In genomic region chr11:102989641-102990151, GRCm38 (mm10) we compare ENCODE assay signal across 7 mouse cellular contexts. TPM values are rescaled to one million over a fixed set of nuclear protein-coding genes. Genes with fewer than 3 reads are reported as not detected.
DNase-seq lines count a peak whose midpoint lies in the region; ATAC-seq and TF ChIP-seq lines count a peak whose summit lies in the region.

No protein-coding gene starts in this region.

- no peak for TF ChIP-seq CTCF in lung, embryonic 14.5 days (IDR thresholded peaks at IDR 0.05; ENCODE audit: low read depth)
- TF ChIP-seq CTCF in lung, adult 2 months (IDR thresholded peaks at IDR 0.05; ENCODE audit: insufficient read depth, low read length) = no peak

- DNase-seq in lung, embryonic 14.5 days = peak; percentile 28
- no peak for DNase-seq in lung, adult 2 months
- no peak for DNase-seq in adipocyte (ENCODE audit: low spot score)

- peak overlapping the region; percentile 88 for H3K4me2 ChIP-seq in lung, embryonic 14.5 days
- peak overlapping the region; percentile 77 for H3K4me2 ChIP-seq in forebrain, embryonic 15.5 days (replicated peaks)
- H3K4me2 ChIP-seq in limb, embryonic 15.5 days = peak overlapping the region; percentile 83
- H3K4me2 ChIP-seq in stomach, embryonic 14.5 days (replicated peaks; ENCODE audit: low read depth, low read length) = peak overlapping the region; percentile 86

- peak overlapping the region; percentile 54 for H3K9ac ChIP-seq in lung, embryonic 14.5 days
- H3K9ac ChIP-seq in forebrain, embryonic 15.5 days (replicated peaks) = peak overlapping the region; percentile 43
- peak overlapping the region; percentile 37; the same call in 1 of the 2 replicates for H3K9ac ChIP-seq in limb, embryonic 15.5 days
- peak overlapping the region; percentile 38 for H3K9ac ChIP-seq in stomach, embryonic 14.5 days (replicated peaks; ENCODE audit: low read depth, low read length)

- peaks cover 12% of the 10 kb centered on the region for H3K36me3 ChIP-seq in lung, embryonic 14.5 days (ENCODE audit: insufficient read depth)
- peaks cover 5% of the 10 kb centered on the region for H3K36me3 ChIP-seq in forebrain, embryonic 15.5 days
- peaks cover 11% of the 10 kb centered on the region for H3K36me3 ChIP-seq in limb, embryonic 15.5 days
- peaks cover 8% of the 10 kb centered on the region for H3K36me3 ChIP-seq in stomach, embryonic 14.5 days (ENCODE audit: control insufficient read depth, insufficient read depth, low read length)

- 7% methylated on average over 28 of the region's 28 CpGs for WGBS in lung, embryonic 14.5 days
- 14% methylated on average over 28 of the region's 28 CpGs for WGBS in lung, adult 2 months
- 6% methylated on average over 28 of the region's 28 CpGs for WGBS in forebrain, embryonic 15.5 days
- WGBS in limb, embryonic 15.5 days = 9% methylated on average over 28 of the region's 28 CpGs
- 6% methylated on average over 28 of the region's 28 CpGs for WGBS in stomach, embryonic 14.5 days

- peaks cover 6% of the 10 kb centered on the region for H3K4me1 ChIP-seq in lung, embryonic 14.5 days (ENCODE audit: insufficient read depth)
- peaks cover 2% of the 10 kb centered on the region; the same call in 1 of the 2 replicates for H3K4me1 ChIP-seq in lung, adult 2 months (ENCODE audit: control insufficient read depth, insufficient read depth, low read length)
- H3K4me1 ChIP-seq in forebrain, embryonic 15.5 days = peaks cover 26% of the 10 kb centered on the region
- H3K4me1 ChIP-seq in limb, embryonic 15.5 days = peaks cover 22% of the 10 kb centered on the region
- peaks cover 14% of the 10 kb centered on the region; the same call in 1 of the 2 replicates for H3K4me1 ChIP-seq in stomach, embryonic 14.5 days (ENCODE audit: control insufficient read depth, insufficient read depth, low read length)

- peaks cover 30% of the 10 kb centered on the region for H3K27me3 ChIP-seq in lung, embryonic 14.5 days (ENCODE audit: insufficient read depth, low read length)
- H3K27me3 ChIP-seq in forebrain, embryonic 15.5 days = peaks cover 12% of the 10 kb centered on the region
- peaks cover 44% of the 10 kb centered on the region for H3K27me3 ChIP-seq in limb, embryonic 15.5 days
- H3K27me3 ChIP-seq in stomach, embryonic 14.5 days (ENCODE audit: control insufficient read depth, insufficient read depth, low read length) = 0 out of 2 replicates have a peak, but pooled peaks cover 4% of the 10 kb centered on the region

- ATAC-seq in lung, embryonic 14.5 days (ENCODE audit: insufficient read depth) = no peak
- ATAC-seq in forebrain, embryonic 15.5 days (replicated peaks) = no peak
- ATAC-seq in limb, embryonic 15.5 days (ENCODE audit: insufficient number of reproducible peaks, low FRiP score, low TSS enrichment, low read depth) = no peak
- no peak for ATAC-seq in stomach, embryonic 14.5 days (ENCODE audit: insufficient number of reproducible peaks, insufficient read depth, low FRiP score, low read depth)
- ATAC-seq in monocyte, adult 5-6 weeks (replicated peaks; ENCODE audit: insufficient number of reproducible peaks, low FRiP score, low TSS enrichment, poor library complexity, severe bottlenecking) = no peak

- H3K27ac ChIP-seq in lung, embryonic 14.5 days (ENCODE audit: low read depth) = no peak overlapping the region
- no peak overlapping the region for H3K27ac ChIP-seq in forebrain, embryonic 15.5 days (replicated peaks)
- H3K27ac ChIP-seq in limb, embryonic 15.5 days = no peak overlapping the region
- no peak overlapping the region for H3K27ac ChIP-seq in stomach, embryonic 14.5 days (ENCODE audit: low read length)

- peak overlapping the region; percentile 37 for H3K4me3 ChIP-seq in lung, embryonic 14.5 days (ENCODE audit: low read depth, low read length)
- no peak overlapping the region for H3K4me3 ChIP-seq in lung, adult 2 months (replicated peaks; ENCODE audit: extremely low read depth, low read depth, low read length)
- peak overlapping the region; percentile 40 for H3K4me3 ChIP-seq in forebrain, embryonic 15.5 days
- H3K4me3 ChIP-seq in limb, embryonic 15.5 days = peak overlapping the region; percentile 44
- peak overlapping the region; percentile 30 for H3K4me3 ChIP-seq in stomach, embryonic 14.5 days (ENCODE audit: low read depth, low read length)

- H3K9me3 ChIP-seq in lung, embryonic 14.5 days (ENCODE audit: low read depth, low read length) = no peaks in the 10 kb centered on the region
- H3K9me3 ChIP-seq in forebrain, embryonic 15.5 days = no peaks in the 10 kb centered on the region
- no peaks in the 10 kb centered on the region for H3K9me3 ChIP-seq in limb, embryonic 15.5 days
- no peaks in the 10 kb centered on the region for H3K9me3 ChIP-seq in stomach, embryonic 14.5 days (ENCODE audit: control insufficient read depth, low read depth, low read length)

- no peak for TF ChIP-seq POLR2A in lung, adult 2 months (IDR thresholded peaks at IDR 0.05; ENCODE audit: borderline replicate concordance, extremely low read depth, low read depth, low read length)

RNA-seq across cellular contexts. Expression of gene Nmt1, which starts 38.3 kb away (rescaled TPM):
- polyA plus RNA-seq in lung, embryonic 14.5 days (2014; fragmentation: Nextera tagmentation; extraction: Ambion mirVana) = 64.4 and 72.4 TPM in 2 replicates
- polyA plus RNA-seq in lung, adult 2 months (2012; rRNA removed) = 24.0 and 32.2 TPM in 2 replicates
- 41.0 and 43.9 TPM in 2 replicates for polyA plus RNA-seq in forebrain, embryonic 15.5 days (2015; fragmentation: Nextera tagmentation; extraction: Ambion mirVana)
- 47.6 and 54.0 TPM in 2 replicates for polyA plus RNA-seq in limb, embryonic 15.5 days (2015; fragmentation: Nextera tagmentation; extraction: Ambion mirVana)
- 55.1 and 62.4 TPM in 2 replicates for polyA plus RNA-seq in stomach, embryonic 14.5 days (2014; fragmentation: Nextera tagmentation; extraction: Ambion mirVana)
- 54.9 to 60.7 TPM (median 55.9 TPM) in 3 replicates for total RNA-seq in monocyte, adult 5-6 weeks (2017)

RNA-seq across cellular contexts. Expression of gene Dcakd, which starts 38.4 kb away (rescaled TPM):
- 218 and 225 TPM in 2 replicates for polyA plus RNA-seq in lung, embryonic 14.5 days (2014; fragmentation: Nextera tagmentation; extraction: Ambion mirVana)
- 54.4 and 58.2 TPM in 2 replicates for polyA plus RNA-seq in lung, adult 2 months (2012; rRNA removed)
- polyA plus RNA-seq in forebrain, embryonic 15.5 days (2015; fragmentation: Nextera tagmentation; extraction: Ambion mirVana) = 152 and 168 TPM in 2 replicates
- 129 and 136 TPM in 2 replicates for polyA plus RNA-seq in limb, embryonic 15.5 days (2015; fragmentation: Nextera tagmentation; extraction: Ambion mirVana)
- 185 and 198 TPM in 2 replicates for polyA plus RNA-seq in stomach, embryonic 14.5 days (2014; fragmentation: Nextera tagmentation; extraction: Ambion mirVana)
- total RNA-seq in monocyte, adult 5-6 weeks (2017) = 15.5 to 32.4 TPM (median 15.8 TPM) in 3 replicates

RNA-seq across cellular contexts. Expression of gene C1ql1, which starts 43.2 kb away (rescaled TPM):
- 2.7 and 3.1 TPM in 2 replicates for polyA plus RNA-seq in lung, embryonic 14.5 days (2014; fragmentation: Nextera tagmentation; extraction: Ambion mirVana)
- polyA plus RNA-seq in lung, adult 2 months (2012; rRNA removed) = 0.22 TPM in 2 replicates
- 1.8 and 1.9 TPM in 2 replicates for polyA plus RNA-seq in forebrain, embryonic 15.5 days (2015; fragmentation: Nextera tagmentation; extraction: Ambion mirVana)
- 0.81 and 1.2 TPM in 2 replicates for polyA plus RNA-seq in limb, embryonic 15.5 days (2015; fragmentation: Nextera tagmentation; extraction: Ambion mirVana)
- polyA plus RNA-seq in stomach, embryonic 14.5 days (2014; fragmentation: Nextera tagmentation; extraction: Ambion mirVana) = 9.4 and 11.1 TPM in 2 replicates
- not detected in 3 replicates for total RNA-seq in monocyte, adult 5-6 weeks (2017)
